In genomic region chr4:154604442-154604830, GRCm38 (mm10) we compare ENCODE assay signal across 21 mouse cellular contexts. TPM values are rescaled to one million over a fixed set of nuclear protein-coding genes. Genes with fewer than 3 reads are reported as not detected.
DNase-seq lines count a peak whose midpoint lies in the region; ATAC-seq and TF ChIP-seq lines count a peak whose summit lies in the region.
"Had no signal": no experiment of that assay in that cellular context is flagged by ENCODE, and none has a peak within 500 bp of the region (broad histone marks: within the 10 kb centered on the region; RNA-seq: fewer than 3 reads in every experiment).

No protein-coding gene starts in this region.

- peak overlapping the region; percentile 19 for H3K4me2 ChIP-seq in liver, embryonic 14.5 days (ENCODE audit: low read depth)
- H3K4me2 ChIP-seq in liver, postnatal 0 days (ENCODE audit: low read depth, low read length): no peak overlapping the region
- H3K4me2 ChIP-seq in forebrain, embryonic 11.5 days (ENCODE audit: low read depth, low read length, severe bottlenecking): no peak overlapping the region
- no peak overlapping the region for H3K4me2 ChIP-seq in forebrain, embryonic 14.5 days (ENCODE audit: low read length)
- no peak overlapping the region for H3K4me2 ChIP-seq in midbrain, embryonic 12.5 days (replicated peaks)
- H3K4me2 ChIP-seq: heart, embryonic 12.5 days; intestine, embryonic 15.5 days had no signal

- no peak for DNase-seq in liver, embryonic 14.5 days (ENCODE audit: low read depth in 3 of 3, low spot score in 3 of 3)
- no peak for DNase-seq in liver, postnatal 0 days
- no peak for DNase-seq in forebrain, embryonic 11.5 days (ENCODE audit: low spot score)
- DNase-seq in forebrain, embryonic 14.5 days (ENCODE audit: low spot score): no peak
- DNase-seq in gastrocnemius, postnatal 10 days: no peak
- DNase-seq in embryo, embryonic 11 days: no peak
- DNase-seq: adrenal gland, postnatal 36 days; cerebellum, adult 2 months; cerebellum, postnatal 36 days; heart, adult 11 months; heart, postnatal 14 days; kidney, adult 9 months; kidney, postnatal 25 days; lung, adult 2 months; right cerebral cortex, postnatal 14 days; spleen, adult 18-20 months; thymus, postnatal 36 days had no signal

- no peak overlapping the region for H3K4me3 ChIP-seq in liver, embryonic 14.5 days (ENCODE audit: insufficient read depth in 1 of 2, low read depth in 2 of 2, low read length in 2 of 2)
- no peak overlapping the region for H3K4me3 ChIP-seq in liver, postnatal 0 days (ENCODE audit: low read depth, low read length)
- H3K4me3 ChIP-seq in forebrain, embryonic 11.5 days (ENCODE audit: low read depth, low read length): no peak overlapping the region
- no peak overlapping the region for H3K4me3 ChIP-seq in forebrain, embryonic 14.5 days (ENCODE audit: low read depth, low read length)
- no peak overlapping the region for H3K4me3 ChIP-seq in midbrain, embryonic 12.5 days
- H3K4me3 ChIP-seq: heart, embryonic 12.5 days; intestine, embryonic 15.5 days had no signal

- no peaks in the 10 kb centered on the region for H3K27me3 ChIP-seq in liver, embryonic 14.5 days (ENCODE audit: control insufficient read depth, insufficient read depth, low read length)
- H3K27me3 ChIP-seq in liver, postnatal 0 days (ENCODE audit: insufficient read depth, low read length): no peaks in the 10 kb centered on the region
- no peaks in the 10 kb centered on the region for H3K27me3 ChIP-seq in forebrain, embryonic 11.5 days (ENCODE audit: control insufficient read depth, insufficient read depth, low read length)
- H3K27me3 ChIP-seq in forebrain, embryonic 14.5 days (replicated peaks; ENCODE audit: control insufficient read depth, insufficient read depth, low read length): no peaks in the 10 kb centered on the region
- peaks cover 52% of the 10 kb centered on the region for H3K27me3 ChIP-seq in midbrain, embryonic 12.5 days
- H3K27me3 ChIP-seq: intestine, embryonic 15.5 days had no signal

- H3K9ac ChIP-seq in liver, embryonic 14.5 days (replicated peaks): no peak overlapping the region
- H3K9ac ChIP-seq in liver, postnatal 0 days (replicated peaks): no peak overlapping the region
- H3K9ac ChIP-seq in forebrain, embryonic 11.5 days (ENCODE audit: low read length): no peak overlapping the region
- no peak overlapping the region for H3K9ac ChIP-seq in forebrain, embryonic 14.5 days (ENCODE audit: low read length)
- H3K9ac ChIP-seq in midbrain, embryonic 12.5 days (replicated peaks): no peak overlapping the region
- H3K9ac ChIP-seq: heart, embryonic 12.5 days; intestine, embryonic 15.5 days had no signal

- 46% methylated on average over 7 of the region's 7 CpGs for WGBS in liver, embryonic 14.5 days (ENCODE audit: insufficient replicate concordance)
- WGBS in liver, postnatal 0 days (ENCODE audit: insufficient replicate concordance): 69% methylated on average over 7 of the region's 7 CpGs
- 49% methylated on average over 7 of the region's 7 CpGs for whole genome bisulfite sequencing in forebrain, embryonic 11.5 days
- WGBS in forebrain, embryonic 14.5 days: 45% methylated on average over 7 of the region's 7 CpGs
- WGBS in midbrain, embryonic 12.5 days: 40% methylated on average over 7 of the region's 7 CpGs

- ATAC-seq in liver, embryonic 14.5 days (ENCODE audit: insufficient read depth): no peak
- ATAC-seq in liver, postnatal 0 days: no peak
- no peak; the same call in 1 of the 2 replicates for ATAC-seq in forebrain, embryonic 11.5 days (replicated peaks; ENCODE audit: low FRiP score)
- no peak for ATAC-seq in forebrain, embryonic 14.5 days
- no peak; the same call in none of the 2 replicates for ATAC-seq in midbrain, embryonic 12.5 days (ENCODE audit: low FRiP score, low read depth)

- H3K9me3 ChIP-seq in liver, embryonic 14.5 days (ENCODE audit: control insufficient read depth, low read length): no peaks in the 10 kb centered on the region
- H3K9me3 ChIP-seq in liver, postnatal 0 days (ENCODE audit: low read length): no peaks in the 10 kb centered on the region
- peaks cover 3% of the 10 kb centered on the region for H3K9me3 ChIP-seq in forebrain, embryonic 11.5 days (ENCODE audit: control insufficient read depth, low read length)
- no peaks in the 10 kb centered on the region for H3K9me3 ChIP-seq in forebrain, embryonic 14.5 days (replicated peaks; ENCODE audit: control insufficient read depth, low read length)
- no peaks in the 10 kb centered on the region for H3K9me3 ChIP-seq in midbrain, embryonic 12.5 days
- H3K9me3 ChIP-seq: intestine, embryonic 15.5 days had no signal

- peaks cover 10 to 15% of the 10 kb centered on the region in 2 experiments for H3K4me1 ChIP-seq in liver, embryonic 14.5 days (replicated peaks; ENCODE audit: control insufficient read depth in 2 of 2, insufficient read depth in 2 of 2, low read length in 1 of 2)
- H3K4me1 ChIP-seq in liver, postnatal 0 days (ENCODE audit: insufficient read depth): no peaks in the 10 kb centered on the region
- H3K4me1 ChIP-seq in forebrain, embryonic 11.5 days (replicated peaks; ENCODE audit: control insufficient read depth, insufficient read depth, low read length): peaks cover 49% of the 10 kb centered on the region
- H3K4me1 ChIP-seq in forebrain, embryonic 14.5 days (ENCODE audit: control insufficient read depth, insufficient read depth, low read length): peaks cover 49% of the 10 kb centered on the region
- H3K4me1 ChIP-seq in midbrain, embryonic 12.5 days: peaks cover 54% of the 10 kb centered on the region

- TF ChIP-seq CTCF in liver, embryonic 14.5 days (IDR thresholded peaks at IDR 0.05; ENCODE audit: low read depth): no peak
- TF ChIP-seq CTCF in liver, postnatal 0 days (IDR thresholded peaks at IDR 0.05; ENCODE audit: low read depth): no peak

- no peak overlapping the region for H3K27ac ChIP-seq in liver, embryonic 14.5 days
- no peak overlapping the region for H3K27ac ChIP-seq in liver, postnatal 0 days (ENCODE audit: low read depth)
- H3K27ac ChIP-seq in forebrain, embryonic 11.5 days (ENCODE audit: low read depth, low read length): peak overlapping the region; percentile 80
- peak overlapping the region; percentile 85 for H3K27ac ChIP-seq in forebrain, embryonic 14.5 days (ENCODE audit: low read depth, low read length)
- peak overlapping the region; percentile 89 for H3K27ac ChIP-seq in midbrain, embryonic 12.5 days (replicated peaks)
- H3K27ac ChIP-seq: intestine, embryonic 15.5 days had no signal

- TF ChIP-seq EP300 in liver, embryonic 14.5 days (IDR thresholded peaks at IDR 0.05; ENCODE audit: low read depth): no peak
- TF ChIP-seq EP300 in liver, postnatal 0 days (IDR thresholded peaks at IDR 0.05; ENCODE audit: low read depth): no peak

- H3K36me3 ChIP-seq in liver, embryonic 14.5 days (replicated peaks; ENCODE audit: control insufficient read depth, insufficient read depth, low read depth): no peaks in the 10 kb centered on the region
- no peaks in the 10 kb centered on the region for H3K36me3 ChIP-seq in liver, postnatal 0 days (replicated peaks; ENCODE audit: insufficient read depth, low read length)
- no peaks in the 10 kb centered on the region for H3K36me3 ChIP-seq in forebrain, embryonic 11.5 days (ENCODE audit: control insufficient read depth, insufficient read depth, low read length)
- H3K36me3 ChIP-seq in forebrain, embryonic 14.5 days (ENCODE audit: control insufficient read depth, insufficient read depth, low read length): no peaks in the 10 kb centered on the region
- H3K36me3 ChIP-seq in midbrain, embryonic 12.5 days: no peaks in the 10 kb centered on the region
- H3K36me3 ChIP-seq: intestine, embryonic 15.5 days had no signal

RNA-seq across cellular contexts. Expression of gene Prdm16, which starts 32.2 kb away (rescaled TPM):
- polyA plus RNA-seq in liver, embryonic 14.5 days (2012; rRNA removed): 0.69 and 0.70 TPM in 2 replicates
- polyA plus RNA-seq in liver, embryonic 14.5 days (2014; fragmentation: Nextera tagmentation; extraction: Ambion mirVana): 0.86 and 1.6 TPM in 2 replicates
- 0.75 and 2.2 TPM in 2 replicates for polyA plus RNA-seq in liver, postnatal 0 days (2015; fragmentation: Nextera tagmentation; extraction: Ambion mirVana)
- 44.7 and 49.3 TPM in 2 replicates for polyA plus RNA-seq in forebrain, embryonic 11.5 days (2014; fragmentation: Nextera tagmentation; extraction: Ambion mirVana)
- 20.6 and 25.0 TPM in 2 replicates for polyA plus RNA-seq in forebrain, embryonic 14.5 days (2014; fragmentation: Nextera tagmentation; extraction: Ambion mirVana)
- 14.5 and 16.2 TPM in 2 replicates for polyA plus RNA-seq in midbrain, embryonic 12.5 days (2016; fragmentation: Nextera tagmentation; extraction: Ambion mirVana)
- total RNA-seq in gastrocnemius, postnatal 10 days (2021): 1 to 10 TPM; 2.7 to 4.1 TPM
- polyA plus RNA-seq: C2C12 had no signal

Comparison
In these comparisons a context has a peak if more than half of its experiments do, and no peak if none do; other contexts are left out.
1. H3K27ac ChIP-seq: peak in forebrain, embryonic 11.5 days (single experiment), forebrain, embryonic 14.5 days (single experiment) and midbrain, embryonic 12.5 days (single experiment); none in liver, embryonic 14.5 days (single experiment) and liver, postnatal 0 days (single experiment).